Mouse (Mus musculus) kidney, adult 10 weeks (tissue): Measurements from ENCODE around the gene Gata2. TPM values are rescaled to one million over a fixed set of nuclear protein-coding genes. Genes with fewer than 3 reads are reported as not detected.

Source experiments
- polyA plus RNA-seq: library from polyadenylated mRNA; stranded (reverse); fragments of 350-450 nt; fragmentation: Illumina TruSeq; extraction: RNeasy Lipid Tissue Mini Kit (QIAGEN cat#74804); gene quantifications from one replicate; pipeline ENCODE4 v1.2.3, GENCODE M21; 2014; ENCODE audit warnings: low read depth, low replicate concordance

Gene Gata2
- 7.4 TPM for polyA plus RNA-seq

DNA sequence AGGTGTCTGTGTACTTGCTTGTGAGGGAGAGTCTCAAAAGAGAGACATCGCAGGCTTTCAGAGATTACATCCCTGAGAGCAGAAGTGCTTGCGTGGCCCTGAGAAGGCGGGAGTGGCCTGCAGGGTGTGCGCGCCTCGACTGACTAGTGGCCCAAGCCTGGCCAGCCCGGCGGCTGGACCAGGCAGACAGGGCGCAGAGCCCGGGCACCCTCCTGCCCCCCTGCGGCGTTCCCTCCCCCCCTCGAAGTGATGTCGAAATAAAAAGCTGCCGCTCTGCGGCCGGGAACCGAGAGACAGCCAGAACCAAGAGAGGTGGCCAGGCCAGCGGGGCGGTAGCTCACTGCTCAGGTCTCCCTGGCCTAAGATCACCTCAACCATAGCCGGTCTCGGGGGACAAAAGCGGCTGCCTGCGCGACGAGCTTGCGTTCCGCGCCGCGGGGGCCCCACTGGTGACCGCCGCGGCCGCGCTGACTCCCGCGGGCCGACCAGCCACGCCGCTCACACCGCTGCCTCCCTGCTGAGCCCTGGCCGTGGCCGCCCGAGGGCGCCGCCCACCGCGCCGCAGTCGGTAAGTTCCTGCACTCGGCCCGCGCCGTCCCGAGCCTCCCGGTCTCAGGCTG lies at the start of gene Gata2:
Gene Gata2, plus strand, starts transcription at position 459 of the 620 bp plus-strand sequence.

DNA sequence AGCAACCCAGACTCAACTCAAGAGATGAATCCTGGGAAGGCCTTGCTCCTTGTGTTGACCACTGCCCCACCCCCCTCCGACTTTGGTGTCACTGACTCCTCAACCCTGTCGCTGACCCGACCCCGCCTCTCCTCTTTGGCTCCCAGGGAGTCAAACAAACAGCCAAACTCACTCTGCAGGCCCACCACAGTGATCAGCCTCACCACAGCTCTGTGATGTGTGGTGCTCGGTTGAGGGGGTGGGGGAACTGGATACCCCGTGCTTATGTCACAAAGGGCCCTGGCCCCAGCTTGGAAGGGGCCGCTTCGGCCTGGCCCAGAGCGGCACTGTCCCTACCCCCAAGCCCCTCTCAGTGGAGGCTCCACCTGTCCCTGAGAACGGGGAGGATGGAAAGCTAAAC lies 28.3 kb downstream of the Gata2 start, which contains the start of gene Dnajb8:
Gene Dnajb8, plus strand, starts transcription at position 301 of the 400 bp plus-strand sequence.

Other genes with a start within 250 kb of the Gata2 start
- not detected for gene H1fx, start 212.3 kb upstream of the Gata2 start, polyA plus RNA-seq
- gene Rab7, start 148.6 kb upstream of the Gata2 start, polyA plus RNA-seq: 349 TPM
- gene Rpn1, start 109.4 kb upstream of the Gata2 start, polyA plus RNA-seq: 126 TPM
- not detected for gene Dnajb8, start 28.4 kb downstream of the Gata2 start, polyA plus RNA-seq